Mouse (Mus musculus) adrenal gland, adult 18-20 months (tissue): ENCODE data around the gene Mamstr. TPM values are rescaled to one million over a fixed set of nuclear protein-coding genes. Genes with fewer than 3 reads are reported as not detected.

ENCODE experiments used
- DNase-seq, 2 experiments: peaks; one replicate each; pipeline ENCODE4 v3.0.0; 2021 to 2022; ENCODE audit warnings: low spot score in 2 of 2
- long read RNA-seq, 2 experiments: library from polyadenylated mRNA; stranded (forward); transcript quantifications; one replicate each; pipeline ENCODE4 v2.0.0; 2021
- total RNA-seq, 2 experiments: library from RNA; stranded (reverse); gene quantifications; 1 replicate in 1 of 2; 2 replicates in 1 of 2; pipeline ENCODE4 v1.2.3; 2021

The Mamstr gene
- 1 to 10 TPM; 2.4 to 7.7 TPM for total RNA-seq
- long read RNA-seq, experiment 1, partial matches to known transcripts = 2 of 2 reads
- long read RNA-seq, experiment 1, other reads (novel, unspliced or antisense) = 0 of 2 reads
- long read RNA-seq, experiment 2 = 0 reads

DNA sequence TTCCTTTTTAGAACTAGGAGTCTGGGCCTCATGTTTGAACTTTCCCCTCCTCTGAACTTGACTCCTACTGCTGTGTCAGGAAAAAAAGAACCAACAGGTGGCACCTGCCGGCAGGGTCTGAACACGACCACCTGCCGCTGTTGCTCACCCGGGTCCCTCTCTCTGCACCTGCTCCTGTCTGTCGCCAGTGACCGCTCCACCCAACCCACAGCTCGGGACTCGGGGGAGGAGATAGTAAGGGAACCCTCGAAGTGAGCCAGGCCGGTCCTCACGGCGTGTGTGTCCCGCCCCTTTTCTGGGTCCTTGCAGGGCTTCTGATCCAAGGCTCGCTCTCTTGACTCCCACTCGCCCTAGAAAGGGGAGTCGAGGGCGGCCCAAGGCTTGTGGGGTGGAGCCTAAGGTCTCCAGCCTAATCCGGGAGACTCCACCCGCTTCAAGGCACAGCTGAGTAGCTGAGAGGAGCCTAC is at the start of gene Mamstr:
Gene Mamstr (plus strand): TSS at position 417 of the 467 bp plus-strand sequence.
- DNase-seq = no peak

DNA sequence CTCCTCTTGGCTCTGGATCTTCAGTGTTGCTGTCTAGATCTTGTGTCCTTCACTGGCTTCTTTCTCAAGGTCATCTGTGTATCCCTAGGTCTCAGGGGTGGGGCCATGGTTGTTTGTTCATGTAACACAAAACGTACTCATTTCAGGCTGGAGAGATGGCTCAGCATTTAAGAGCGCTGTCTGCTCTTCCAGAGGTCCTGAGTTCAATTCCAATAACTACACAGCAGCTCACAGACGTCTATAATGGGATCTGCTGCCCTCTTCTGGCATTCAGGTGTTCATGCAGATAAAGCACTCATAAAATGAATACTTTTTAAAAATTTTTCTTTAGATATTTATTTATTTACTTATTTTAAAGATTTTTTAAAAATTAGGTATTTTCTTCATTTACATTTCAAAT is 48.9 kb upstream of the Mamstr start:
- DNase-seq = no peak

DNA sequence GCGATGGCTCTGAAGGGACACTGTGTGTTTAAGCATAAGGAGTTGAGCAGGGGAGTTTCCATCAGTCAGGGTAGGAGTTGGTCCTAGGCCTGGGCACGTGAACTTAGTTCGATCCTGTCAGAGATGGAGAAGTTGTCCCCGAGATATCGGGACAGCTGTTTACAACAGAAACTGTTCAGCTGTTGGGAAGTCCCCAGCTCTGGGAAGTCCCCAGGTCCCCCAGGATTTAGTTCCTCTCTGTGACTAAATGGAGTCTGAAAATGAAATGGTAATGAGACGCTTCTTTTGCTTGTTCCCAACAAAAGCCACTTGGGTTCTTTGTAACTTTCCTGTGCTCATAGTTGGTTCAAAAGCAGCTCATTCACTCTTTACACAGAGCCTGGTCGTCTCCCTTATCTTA is 47.9 kb upstream of the Mamstr start:
- DNase-seq = no peak

DNA sequence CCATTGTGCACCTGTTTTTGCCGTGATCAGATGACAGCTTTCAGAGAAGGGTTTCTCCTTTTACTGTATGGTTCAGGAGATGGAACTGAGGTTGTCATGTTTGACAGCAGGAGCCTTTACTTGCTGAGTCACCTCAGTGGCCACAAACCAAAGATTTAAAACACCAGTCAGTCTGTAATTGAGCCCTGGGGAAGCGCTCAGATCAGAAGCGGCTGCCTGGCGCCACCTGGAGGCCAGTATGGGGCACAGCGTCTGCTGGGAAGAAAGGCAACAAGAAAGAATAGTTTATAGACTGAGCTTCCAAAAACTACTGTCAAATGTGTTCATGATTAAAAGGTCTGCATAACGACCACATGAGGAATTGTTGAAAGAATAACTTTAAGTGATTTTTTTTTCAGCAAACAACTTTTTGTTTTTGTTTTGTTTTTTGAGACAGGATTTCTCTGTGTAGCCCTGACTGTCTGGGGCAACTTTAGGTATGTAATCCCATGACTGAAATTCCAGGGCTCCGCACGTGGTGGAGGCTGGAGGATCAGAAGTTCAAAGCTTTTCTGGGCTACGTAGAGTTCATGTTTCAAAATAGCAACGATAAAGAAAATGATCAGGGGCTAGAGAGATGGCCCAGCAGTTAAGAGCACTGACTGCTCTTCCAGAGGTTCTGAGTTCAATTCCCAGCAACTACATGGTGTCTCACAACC is 46.5 kb upstream of the Mamstr start:
- peak; percentile 67 to 78 for DNase-seq

DNA sequence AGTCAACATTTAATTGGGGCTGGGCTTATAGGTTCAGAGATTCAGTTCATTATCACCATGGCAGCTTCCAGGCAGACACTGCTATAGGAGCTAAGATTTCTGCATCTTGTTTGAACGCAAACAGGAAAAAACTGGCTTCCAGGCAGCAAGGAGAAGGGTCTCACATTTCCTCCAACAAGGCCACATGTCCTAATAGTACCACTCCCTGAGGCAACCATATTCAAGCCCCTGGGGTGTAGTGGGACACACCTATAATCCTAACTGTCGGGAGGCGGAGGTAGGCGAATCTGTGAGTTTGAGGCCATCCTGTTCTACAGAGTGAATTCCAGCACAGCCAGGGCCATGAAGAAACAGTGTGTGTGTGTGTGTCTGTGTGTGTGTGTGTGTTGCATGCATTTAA is 44.6 kb upstream of the Mamstr start:
- no peak for DNase-seq

DNA sequence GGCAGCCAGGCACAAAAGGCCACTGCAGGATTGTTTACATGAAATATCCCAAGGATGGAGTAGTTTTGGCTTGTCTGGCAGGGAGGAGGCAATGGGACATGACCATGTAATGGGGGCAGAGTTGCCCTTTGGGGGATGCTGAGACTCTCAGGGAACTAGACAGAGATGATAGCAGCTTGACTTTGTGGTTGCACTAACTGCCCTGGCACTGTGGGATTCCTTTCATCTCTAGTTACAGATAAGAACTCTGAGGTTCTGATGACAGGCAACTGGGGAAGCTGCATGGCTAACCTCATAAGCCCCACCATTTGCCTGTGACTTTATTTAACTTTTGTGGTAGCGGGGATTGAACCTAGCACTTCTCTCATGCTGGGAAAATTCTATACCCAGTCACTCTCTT is 43.7 kb upstream of the Mamstr start:
- no peak for DNase-seq

DNA sequence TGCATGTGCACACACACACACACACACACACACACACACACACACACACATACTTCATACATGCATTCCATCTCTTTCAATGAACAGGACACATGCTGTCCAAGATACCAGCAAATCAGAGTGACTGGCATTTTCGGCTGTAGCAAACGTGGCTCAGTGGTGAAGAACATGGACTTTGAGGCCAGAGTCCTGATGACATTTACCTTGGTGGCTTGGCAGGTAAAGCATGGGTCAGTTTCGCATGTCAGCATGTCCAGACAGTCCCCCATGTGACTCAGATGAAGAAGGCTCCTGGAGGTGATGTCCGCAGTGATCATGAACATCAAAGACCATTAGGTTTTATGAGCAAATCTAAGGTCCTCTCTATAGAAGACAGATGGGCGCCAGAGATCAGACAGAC is 42.8 kb upstream of the Mamstr start:
- no peak for DNase-seq

DNA sequence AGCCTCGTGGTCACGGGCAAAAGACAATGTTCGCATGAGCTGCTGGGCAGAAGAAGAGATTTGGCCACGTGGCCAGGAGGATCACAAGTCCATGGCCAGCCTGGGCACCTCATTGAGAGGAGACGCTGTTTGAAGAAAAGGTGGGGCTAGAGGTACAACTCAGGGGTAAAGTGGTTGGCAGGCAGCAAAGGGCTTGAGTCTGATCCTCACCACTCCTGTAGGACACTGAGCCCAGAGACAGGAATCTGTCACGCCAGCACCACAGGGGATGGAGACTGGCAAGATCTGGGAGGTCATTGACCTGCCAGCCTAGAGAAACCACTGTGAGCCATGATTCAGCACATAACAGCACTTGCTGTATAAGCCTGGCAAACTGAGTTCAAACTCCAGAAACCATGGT is 42.2 kb upstream of the Mamstr start:
- DNase-seq = no peak

DNA sequence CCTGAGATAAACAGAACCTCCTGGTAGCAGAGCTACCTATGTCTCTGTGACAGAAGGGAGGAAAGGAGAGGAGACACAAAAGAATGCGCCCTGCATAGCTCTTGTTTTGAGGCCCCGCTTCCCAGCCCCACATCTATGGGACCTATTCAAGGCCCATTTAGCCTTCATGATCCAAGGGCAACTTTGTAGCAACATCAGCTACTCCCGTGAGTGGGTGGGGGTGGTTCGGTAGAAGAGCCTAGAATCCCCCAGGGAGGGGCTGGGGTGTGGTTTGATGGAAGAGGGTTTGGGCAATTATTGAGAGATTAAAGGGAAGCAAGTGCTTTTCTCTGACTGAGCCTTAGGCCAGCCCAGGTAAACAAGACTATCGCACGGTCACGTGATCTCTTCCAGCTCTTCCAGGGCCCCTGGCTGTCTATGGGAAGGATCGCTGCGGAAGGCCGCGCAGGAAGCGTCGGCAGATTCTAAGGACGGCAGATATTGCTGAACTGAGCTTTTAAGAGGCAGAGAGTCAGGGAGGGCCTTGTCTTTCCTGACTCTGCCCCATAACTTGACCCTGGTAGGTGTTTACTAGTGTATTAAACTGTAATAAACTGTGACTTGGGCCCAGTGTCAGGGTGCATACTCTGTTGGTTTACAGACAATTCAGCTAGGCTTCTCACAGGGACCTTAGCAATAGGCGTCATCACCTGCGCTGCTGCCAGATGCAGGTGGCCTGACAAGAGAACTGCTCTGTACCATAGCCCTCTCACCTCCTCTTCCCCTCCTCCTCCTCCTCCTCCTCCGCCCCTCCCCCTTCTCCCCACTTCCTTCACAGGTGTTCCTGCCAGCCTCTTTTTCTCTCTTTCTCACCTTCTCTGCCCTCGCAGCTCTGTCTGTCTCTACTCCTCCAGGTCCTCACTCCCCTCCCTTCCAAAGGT is 40.6 kb upstream of the Mamstr start:
- no peak for DNase-seq

DNA sequence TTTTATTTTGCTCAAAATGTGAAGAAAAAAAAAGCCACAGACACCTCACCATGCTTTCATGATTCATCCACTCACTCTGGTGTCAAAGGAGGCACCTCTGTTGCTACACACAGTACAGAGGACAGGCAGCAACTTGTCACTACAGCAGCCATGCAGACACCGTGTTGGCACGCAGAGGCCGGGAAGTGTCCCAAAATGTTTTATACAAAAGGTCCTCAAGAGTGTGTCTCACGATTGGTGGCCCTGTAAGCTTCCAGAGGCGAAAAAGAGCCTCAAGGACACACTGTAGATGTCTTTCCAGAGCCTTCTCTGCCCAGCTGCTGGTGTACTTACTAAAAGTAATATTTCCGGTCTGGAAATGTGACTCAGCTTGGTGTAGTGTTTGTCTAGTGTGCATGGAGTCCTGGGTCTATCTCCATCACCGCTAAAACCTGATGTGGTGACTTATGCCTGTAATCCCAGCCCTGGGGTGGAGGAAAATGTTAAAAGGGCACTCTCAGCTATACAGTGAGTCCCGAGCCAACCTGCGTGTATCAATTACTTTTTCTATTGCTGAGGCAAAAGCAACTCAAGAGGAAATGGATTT is 34.0 kb upstream of the Mamstr start:
- DNase-seq = no peak

DNA sequence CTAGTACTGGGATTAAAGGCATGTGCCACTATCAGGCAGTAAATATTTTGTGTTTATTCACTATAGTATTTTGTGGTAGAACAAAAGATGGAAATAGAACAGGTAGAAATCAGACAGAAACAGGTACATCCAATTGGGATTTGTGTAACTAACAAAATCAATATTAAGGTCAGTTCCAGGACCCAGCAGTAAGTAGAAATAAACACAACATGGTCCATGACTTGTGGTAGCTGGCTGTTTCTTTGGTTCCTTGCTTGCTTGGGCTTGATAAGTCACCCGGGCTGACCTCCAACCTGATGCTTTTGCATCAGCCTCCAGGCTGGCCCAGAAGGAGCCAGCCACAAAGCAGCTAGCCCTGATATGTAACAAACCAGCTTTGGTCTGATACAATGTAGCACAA is 30.3 kb upstream of the Mamstr start:
- DNase-seq = no peak

DNA sequence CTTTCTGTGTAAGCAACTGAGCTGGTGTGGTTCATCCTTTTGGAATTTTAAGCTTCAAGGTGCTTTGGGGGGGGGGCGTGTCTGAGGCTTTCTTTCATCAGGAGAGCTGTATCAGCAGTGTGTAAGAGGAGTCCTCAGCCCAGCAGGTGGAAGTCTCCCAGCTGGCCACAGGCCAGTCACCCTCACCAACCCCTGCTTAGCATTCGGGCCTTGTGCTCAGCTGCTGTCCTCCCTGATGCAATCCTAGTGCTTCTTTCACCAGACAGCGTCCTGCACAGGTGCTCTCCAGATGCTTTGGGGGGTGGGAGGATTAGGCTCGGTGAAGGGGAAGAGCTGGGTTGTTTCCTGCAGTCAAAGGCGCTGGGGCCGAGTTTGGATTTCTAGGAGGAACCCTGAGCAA is 23.5 kb upstream of the Mamstr start:
- DNase-seq = no peak

DNA sequence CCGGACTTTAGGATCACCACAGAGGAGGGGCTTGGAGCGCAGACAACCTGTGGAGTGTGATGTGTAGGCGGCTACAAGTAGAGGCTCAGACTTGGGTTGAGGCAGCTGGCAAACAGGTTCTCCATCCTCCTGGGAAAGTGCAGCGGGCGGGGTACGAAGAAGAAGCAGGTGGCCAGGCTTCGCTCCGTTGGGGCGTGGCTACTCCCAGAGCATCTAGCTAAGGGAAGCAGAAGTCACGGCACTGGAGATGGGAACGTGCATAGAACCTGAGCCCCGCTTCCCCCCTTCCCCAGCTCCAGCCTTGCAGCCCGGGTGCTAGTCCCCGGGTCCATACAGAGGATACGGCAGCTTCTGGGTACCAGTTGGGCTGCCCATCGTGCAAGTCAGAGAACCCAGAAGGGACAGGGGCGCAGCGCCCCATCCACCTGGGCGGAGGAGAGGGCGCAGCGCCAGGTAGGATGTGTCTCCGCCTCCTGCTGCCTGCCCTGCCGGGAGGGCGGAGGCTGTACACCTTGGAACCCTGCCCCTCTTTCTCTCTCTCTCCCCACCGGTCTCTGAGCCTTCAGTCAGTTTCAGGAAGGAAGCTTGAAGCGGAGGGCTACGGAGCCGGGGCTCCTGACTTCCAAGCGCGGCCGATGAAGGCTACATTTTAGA is 22.6 kb upstream of the Mamstr start, which contains the start of gene Fut1:
Gene Fut1 (plus strand): TSS at position 248 of the 654 bp plus-strand sequence.
- DNase-seq = no peak

DNA sequence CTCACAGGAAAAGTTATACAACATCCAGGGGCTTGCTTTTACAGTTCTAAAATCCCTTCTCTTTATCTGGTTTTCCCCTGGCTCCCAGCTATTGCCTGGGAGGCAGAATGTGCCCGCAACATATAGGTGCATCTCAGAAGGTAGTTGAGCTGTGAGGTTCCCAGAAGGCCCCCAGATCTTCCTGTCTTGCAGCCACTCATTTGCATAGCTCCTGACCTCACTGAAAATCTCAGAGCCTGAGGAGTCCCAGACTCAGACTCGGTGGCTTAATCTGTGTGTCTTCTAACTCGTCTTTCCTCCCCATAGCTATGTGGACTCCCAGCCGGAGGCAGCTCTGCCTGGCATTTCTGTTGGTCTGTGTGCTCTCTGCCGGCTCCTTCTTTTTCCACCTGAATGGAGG is 21.5 kb upstream of the Mamstr start:
- DNase-seq = no peak

DNA sequence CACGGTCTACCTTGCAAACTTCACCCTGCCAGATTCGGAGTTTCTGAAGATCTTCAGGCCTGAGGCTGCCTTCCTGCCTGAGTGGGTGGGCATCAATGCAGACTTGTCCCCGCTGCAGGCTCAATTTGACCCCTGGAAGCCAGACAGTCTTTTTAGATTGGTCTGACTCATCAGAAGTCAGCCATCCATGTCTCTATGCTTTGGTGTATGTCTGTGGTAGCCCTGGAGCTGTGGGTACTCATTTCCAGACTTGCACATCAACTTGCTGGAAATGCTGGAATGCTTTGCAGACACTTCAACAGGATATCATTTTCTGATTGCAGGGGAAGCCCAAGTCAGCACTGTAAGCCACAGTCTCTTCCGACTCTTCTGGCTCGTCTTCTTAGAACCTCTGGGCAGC is 20.2 kb upstream of the Mamstr start:
- DNase-seq = no peak

DNA sequence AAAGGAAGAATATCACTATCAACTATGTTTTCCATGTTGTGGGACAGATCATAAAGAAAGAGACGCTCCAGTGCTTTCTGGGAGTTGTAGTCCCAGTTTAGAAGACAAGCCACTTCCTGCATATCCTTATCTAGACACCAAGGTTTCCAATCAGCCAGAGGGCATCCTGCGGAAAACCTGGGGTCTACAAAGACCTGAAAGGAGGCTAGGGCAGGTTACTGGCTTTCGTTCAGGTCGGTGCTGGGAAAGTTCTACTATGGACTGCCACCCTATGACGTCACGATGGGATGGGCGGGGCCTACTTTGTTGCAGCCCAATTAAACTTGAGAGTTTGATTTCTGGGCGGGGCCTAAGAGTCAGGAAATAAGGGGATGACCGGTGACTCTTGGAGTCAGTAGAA is 18.3 kb upstream of the Mamstr start, which contains the start of gene Izumo1:
Gene Izumo1 (plus strand): TSS at position 369 of the 400 bp plus-strand sequence.
- DNase-seq = no peak

DNA sequence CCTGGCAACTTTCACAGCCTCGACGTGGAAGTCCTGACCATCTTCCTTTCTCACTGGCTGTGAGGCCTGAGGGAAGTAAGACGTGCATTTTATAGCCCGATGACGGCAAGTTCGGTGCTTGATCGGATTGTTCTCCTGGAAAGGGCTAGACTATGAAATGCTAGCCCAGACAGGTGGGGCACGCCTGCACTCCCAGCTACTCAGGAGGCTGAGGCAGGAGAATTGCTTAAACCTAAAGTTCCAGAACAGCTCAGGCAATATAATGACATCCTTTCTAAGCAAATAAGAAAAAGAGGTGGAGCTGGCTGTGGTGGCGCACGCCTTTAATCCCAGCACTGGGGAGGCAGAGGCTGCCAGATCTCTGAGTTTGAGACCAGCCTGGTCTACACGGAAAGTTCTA is 16.3 kb upstream of the Mamstr start:
- no peak for DNase-seq

DNA sequence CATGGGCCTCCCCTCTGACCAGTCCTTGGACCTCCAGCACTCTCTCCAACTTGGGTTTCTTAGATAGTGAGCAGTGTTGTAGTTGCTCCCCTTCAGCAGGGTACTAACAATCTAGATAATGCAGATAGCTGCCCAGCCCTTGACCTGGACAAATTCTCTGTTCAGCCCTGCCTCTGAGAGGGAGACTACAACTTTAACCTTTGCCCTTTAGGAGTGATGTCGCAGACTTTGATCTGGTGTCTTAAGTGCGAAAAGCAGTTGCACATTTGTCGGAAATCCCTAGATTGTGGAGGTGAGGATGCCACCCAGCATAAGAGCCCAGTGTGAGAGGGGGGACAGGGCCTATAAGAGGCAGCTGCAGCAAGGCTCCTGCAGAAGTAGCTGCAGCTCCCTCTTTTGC is 15.1 kb upstream of the Mamstr start:
- DNase-seq = no peak

DNA sequence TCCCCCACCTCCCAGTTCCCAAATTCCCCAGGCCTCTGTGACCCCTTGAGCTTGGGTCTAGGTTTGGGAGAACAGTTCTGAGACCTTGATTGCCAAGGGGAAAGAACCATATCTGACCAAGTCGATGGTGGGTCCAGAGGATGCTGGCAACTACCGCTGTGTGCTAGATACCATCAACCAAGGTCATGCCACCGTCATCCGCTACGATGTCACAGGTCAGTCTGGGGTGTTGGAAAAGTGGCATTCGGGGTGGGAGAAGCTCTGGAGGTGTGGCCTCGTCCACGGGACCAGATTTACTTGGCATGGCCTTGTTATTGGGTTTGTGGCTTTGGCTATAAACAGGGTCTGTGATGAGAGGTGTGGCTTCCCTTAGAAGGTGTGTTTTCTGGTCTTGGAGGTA is 14.3 kb upstream of the Mamstr start:
- no peak for DNase-seq

DNA sequence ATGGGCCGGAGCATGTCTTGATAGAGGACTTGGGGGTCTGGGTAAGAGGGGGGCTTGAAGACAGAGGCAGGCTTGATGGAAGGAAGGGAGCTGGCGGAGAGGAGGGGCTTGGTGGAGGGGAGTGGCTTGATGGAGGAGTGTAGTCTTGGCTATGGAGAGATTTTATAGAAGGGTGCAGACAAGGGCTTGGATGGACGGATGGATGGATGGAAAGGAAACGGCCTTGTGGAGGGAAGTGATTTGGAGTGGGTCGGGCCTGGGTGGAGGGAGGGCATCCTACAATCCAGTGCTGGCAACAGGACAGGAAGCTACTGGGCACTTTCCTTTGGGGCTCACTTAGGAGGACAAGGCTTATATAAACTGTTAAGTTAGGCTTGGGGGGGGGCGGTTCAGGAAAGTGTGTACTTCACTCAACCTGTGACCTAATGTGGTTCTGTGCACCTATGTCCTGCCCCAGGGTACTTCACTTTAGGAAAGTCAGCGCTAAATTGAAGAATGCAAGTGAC is 13.2 kb upstream of the Mamstr start:
- no peak for DNase-seq

DNA sequence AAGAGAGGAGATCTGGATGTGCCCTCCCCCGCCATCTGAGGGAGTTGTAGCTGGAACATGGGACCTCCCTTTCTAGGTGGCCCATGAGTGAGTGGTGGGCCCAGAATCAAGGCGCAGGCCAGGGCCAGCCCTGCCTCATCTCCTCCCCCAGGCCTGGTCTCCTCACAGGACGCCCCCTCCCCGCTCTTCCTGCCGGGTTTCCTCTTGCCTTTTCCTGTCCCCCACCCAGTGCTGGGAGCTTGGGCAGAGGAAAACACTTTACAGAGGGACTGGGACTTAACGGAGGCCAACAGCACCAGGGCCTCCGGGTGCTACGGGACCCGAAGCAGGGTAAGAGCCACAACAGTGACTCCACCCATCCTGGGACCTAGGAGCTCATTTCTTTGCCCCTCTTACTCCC is 12.5 kb upstream of the Mamstr start, which contains the start of gene Rasip1:
Gene Rasip1 (plus strand): TSS at position 228 of the 400 bp plus-strand sequence.
- DNase-seq = no peak
